Mouse (Mus musculus) stomach, postnatal 0 days (tissue): ENCODE results near the gene Shisa8. TPM values are rescaled to one million over a fixed set of nuclear protein-coding genes. Genes with fewer than 3 reads are reported as not detected.

Source experiments
- ATAC-seq: fragments of 200-750 bp; cut with Nextera tagmentation; 2 replicates; pipeline ENCODE4 v1.8.0; 2017; ENCODE audit not compliant: low FRiP score, low TSS enrichment
- DNase-seq: peaks from one replicate; pipeline ENCODE4 v3.0.0-alpha.2; 2016; ENCODE audit warnings: low spot score
- H3K27ac ChIP-seq: fragments of 300-500 bp; sonication (generic); replicated peaks from 2 replicates; pipeline ENCODE4 v1.5.1; 2014; ENCODE audit warnings: mild to moderate bottlenecking, control low read depth
- H3K27me3 ChIP-seq: fragments of 300-500 bp; sonication (generic); 2 replicates; pipeline ENCODE4 v1.6.1; 2014; ENCODE audit warnings: low read length; ENCODE audit not compliant: control insufficient read depth, insufficient read depth
- H3K36me3 ChIP-seq: fragments of 300-500 bp; sonication (generic); 2 replicates; pipeline ENCODE4 v1.6.1; 2014; ENCODE audit warnings: low read length, mixed read lengths; ENCODE audit not compliant: control insufficient read depth, insufficient read depth
- H3K4me1 ChIP-seq: fragments of 300-500 bp; sonication (generic); replicated peaks from 2 replicates; pipeline ENCODE4 v1.6.1; 2014; ENCODE audit warnings: antibody characterized with exemption; ENCODE audit not compliant: control insufficient read depth, insufficient read depth
- H3K4me2 ChIP-seq: fragments of 300-500 bp; sonication (generic); replicated peaks from 2 replicates; pipeline ENCODE4 v1.6.1; 2014; ENCODE audit warnings: low read depth, mild to moderate bottlenecking, control low read depth, moderate library complexity
- H3K4me3 ChIP-seq: fragments of 300-500 bp; sonication (generic); 2 replicates; pipeline ENCODE4 v1.5.1; 2014; ENCODE audit warnings: low read depth, low read length, control low read depth
- H3K9ac ChIP-seq: fragments of 300-500 bp; sonication (generic); 2 replicates; pipeline ENCODE4 v1.6.1; 2014; ENCODE audit warnings: mild to moderate bottlenecking, low read length, control low read depth, mixed read lengths
- H3K9me3 ChIP-seq: fragments of 300-500 bp; sonication (generic); 2 replicates; pipeline ENCODE4 v1.6.1; 2016; ENCODE audit warnings: low read length; ENCODE audit not compliant: control insufficient read depth
- CTCF ChIP-seq: IDR thresholded peaks from 2 replicates; pipeline ENCODE4 v1.5.1; 2016; ENCODE audit warnings: antibody characterized with exemption, low read depth, mild to moderate bottlenecking, moderate library complexity
- EP300 ChIP-seq: optimal IDR thresholded peaks from 2 replicates; pipeline ENCODE3; 2016; ENCODE audit warnings: antibody characterized with exemption
- WGBS: fragments of 180-500 bp; shearing (Covaris S2); extraction: QIAGEN DNeasy Blood & Tissue Kit; methylation state at CpG from one replicate; pipeline ENCODE4 v1.1.7; 2014; 5-methylcytosine and 5-hydroxymethylcytosine counted together
- polyA plus RNA-seq: library from polyadenylated mRNA; unstranded; fragments of >200 nt; fragmentation: Nextera tagmentation; extraction: Ambion mirVana; gene quantifications from 2 replicates; pipeline ENCODE4 v1.2.1, GENCODE M21; 2015

Shisa8 gene
- polyA plus RNA-seq, 1 experiment from 2014 or later: 0.06 TPM

GRCm38 (mm10) chr15:82197937-82198336, 14.7 kb downstream of the Shisa8 start:
- Histone ChIP-seq H3K27me3 (no peaks in the 10 kb centered on the region), H3K4me1 (no peaks in the 10 kb centered on the region), H3K9ac (no peak overlapping the region), H3K9me3 (no peaks in the 10 kb centered on the region), H3K27ac (no peak overlapping the region), H3K4me3 (no peak overlapping the region), H3K36me3 (peaks cover 66% of the 10 kb centered on the region), H3K4me2 (no peak overlapping the region)
- ATAC-seq (no peak), DNase-seq (no peak)
- WGBS: 84% methylated on average over 11 of the region's 11 CpGs
- no peak for TF ChIP-seq CTCF
- no peak for TF ChIP-seq EP300

GRCm38 (mm10) chr15:82197246-82197750, 15.3 kb downstream of the Shisa8 start:
- no peak overlapping the region for H3K4me3 ChIP-seq
- peaks cover 68% of the 10 kb centered on the region for H3K36me3 ChIP-seq
- no peaks in the 10 kb centered on the region for H3K27me3 ChIP-seq
- DNase-seq: no peak
- ATAC-seq: no peak; the same call in 1 of the 2 replicates
- H3K27ac ChIP-seq: no peak overlapping the region
- no peak overlapping the region for H3K9ac ChIP-seq
- H3K4me2 ChIP-seq: no peak overlapping the region
- no peak for TF ChIP-seq EP300
- TF ChIP-seq CTCF: no peak
- no peaks in the 10 kb centered on the region for H3K4me1 ChIP-seq
- no peaks in the 10 kb centered on the region for H3K9me3 ChIP-seq
- 90% methylated on average over 10 of the region's 10 CpGs for WGBS

- Histone ChIP-seq H3K4me1 (no peaks in the 10 kb centered on the region), H3K4me3 (no peak overlapping the region), H3K36me3 (peaks cover 70% of the 10 kb centered on the region), H3K9ac (no peak overlapping the region), H3K27me3 (no peaks in the 10 kb centered on the region), H3K9me3 (no peaks in the 10 kb centered on the region), H3K27ac (no peak overlapping the region), H3K4me2 (no peak overlapping the region)
- WGBS: 77% methylated on average over 12 of the region's 12 CpGs
- TF ChIP-seq EP300 (no peak), CTCF (no peak)
- DNase-seq: no peak
- no peak for ATAC-seq
Measured at GRCm38 (mm10) chr15:82196300-82196699, 16.3 kb downstream of the Shisa8 start.

DNA sequence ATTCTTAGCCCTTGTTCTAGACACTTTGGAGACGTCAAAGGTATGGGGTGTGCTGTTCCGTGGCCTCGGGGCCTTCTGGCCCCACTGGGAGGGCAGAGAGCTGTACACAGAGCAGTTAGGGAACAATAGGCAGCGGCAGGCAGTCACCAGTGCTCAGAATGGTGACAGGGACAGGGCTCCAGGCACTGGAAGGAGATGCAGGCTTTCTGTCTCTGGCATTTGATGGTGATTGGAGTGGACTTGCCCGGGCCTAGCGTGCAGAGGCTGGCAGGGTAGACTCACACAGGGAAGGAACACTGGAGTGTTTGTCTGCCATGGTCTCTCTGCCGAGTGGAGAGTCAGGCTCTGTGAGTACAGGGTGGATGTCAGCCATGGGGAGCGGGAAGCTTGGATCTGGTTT, 20.0 kb downstream of the Shisa8 start:
- WGBS: 85% methylated on average over 8 of the region's 8 CpGs
- H3K4me1 ChIP-seq: no peaks in the 10 kb centered on the region
- H3K27ac ChIP-seq: no peak overlapping the region
- H3K9me3 ChIP-seq: no peaks in the 10 kb centered on the region
- TF ChIP-seq CTCF: no peak
- TF ChIP-seq EP300: no peak
- DNase-seq: no peak
- H3K27me3 ChIP-seq: no peaks in the 10 kb centered on the region
- H3K36me3 ChIP-seq: peaks cover 55% of the 10 kb centered on the region
- no peak overlapping the region for H3K4me2 ChIP-seq
- H3K4me3 ChIP-seq: no peak overlapping the region
- no peak for ATAC-seq
- no peak overlapping the region for H3K9ac ChIP-seq

DNA sequence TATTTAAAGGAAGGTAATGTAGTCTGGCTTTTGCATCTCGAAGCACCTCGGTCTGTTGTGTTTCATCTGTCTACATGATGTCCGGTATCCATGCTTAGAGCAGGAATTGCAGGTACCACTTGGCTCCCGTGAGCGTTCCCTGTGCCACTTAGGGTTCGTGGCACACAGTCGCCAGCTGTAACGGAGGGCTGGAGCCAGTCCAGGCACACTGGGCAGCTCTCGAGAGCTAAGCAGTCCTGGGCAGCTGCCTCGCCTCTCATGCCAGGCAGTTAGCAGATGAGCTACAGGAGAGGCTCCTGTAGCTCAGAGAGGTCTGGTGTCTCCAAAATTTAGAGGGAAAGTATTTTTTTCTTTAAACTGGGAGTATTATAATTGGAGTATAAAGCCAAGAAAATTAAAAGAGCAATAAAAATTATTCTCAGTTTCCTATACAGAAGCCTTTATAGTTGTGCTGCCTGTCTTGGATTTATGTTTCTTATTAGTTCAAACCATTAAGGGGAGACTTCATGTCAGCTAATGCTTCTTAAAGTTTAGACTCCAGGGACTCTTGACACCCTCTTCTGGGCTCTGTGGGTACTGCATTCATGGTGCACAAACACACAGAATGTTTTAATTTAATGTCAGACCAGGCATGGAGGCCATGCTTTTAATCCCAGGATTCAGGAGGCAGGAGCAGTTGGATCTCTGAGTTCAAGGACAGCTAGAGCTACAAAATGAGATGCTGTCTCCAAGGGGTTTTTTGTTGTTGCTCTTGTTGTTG, 24.0 kb downstream of the Shisa8 start:
- H3K9me3 ChIP-seq: no peaks in the 10 kb centered on the region
- no peak overlapping the region for H3K9ac ChIP-seq
- no peak for ATAC-seq
- H3K27ac ChIP-seq: no peak overlapping the region
- H3K4me3 ChIP-seq: no peak overlapping the region
- peaks cover 64% of the 10 kb centered on the region for H3K36me3 ChIP-seq
- peak; percentile 62 for DNase-seq
- WGBS: 95% methylated on average over 10 of the region's 10 CpGs
- TF ChIP-seq CTCF (peak; percentile 69), EP300 (no peak)
- H3K27me3 ChIP-seq: no peaks in the 10 kb centered on the region
- no peak overlapping the region for H3K4me2 ChIP-seq
- H3K4me1 ChIP-seq: no peaks in the 10 kb centered on the region

DNA sequence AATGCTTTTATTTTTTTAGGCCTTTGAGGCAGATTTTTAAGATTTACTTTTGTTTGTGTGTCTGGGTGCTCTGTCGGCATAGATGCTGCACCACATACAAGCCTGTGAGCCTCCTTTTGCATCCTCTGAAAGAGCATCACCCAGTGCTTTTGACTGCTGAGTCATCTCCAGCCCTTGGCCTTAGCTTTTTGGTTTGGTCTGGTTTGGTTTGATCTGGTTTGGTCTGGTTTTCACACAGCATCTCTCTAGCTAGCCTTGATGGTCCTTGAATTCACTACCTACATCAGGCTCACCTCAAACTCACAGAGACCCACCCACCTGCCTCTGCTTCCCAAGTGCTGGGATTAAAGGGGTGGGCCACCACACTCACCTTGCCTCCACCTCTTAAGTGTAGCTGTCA, 24.7 kb downstream of the Shisa8 start:
- no peak overlapping the region for H3K4me3 ChIP-seq
- no peak overlapping the region for H3K9ac ChIP-seq
- peaks cover 64% of the 10 kb centered on the region for H3K36me3 ChIP-seq
- H3K4me2 ChIP-seq: no peak overlapping the region
- ATAC-seq (no peak), DNase-seq (no peak)
- no peaks in the 10 kb centered on the region for H3K27me3 ChIP-seq
- H3K4me1 ChIP-seq: no peaks in the 10 kb centered on the region
- WGBS: 94% methylated on average over 1 of the region's 1 CpGs
- H3K27ac ChIP-seq: no peak overlapping the region
- H3K9me3 ChIP-seq: no peaks in the 10 kb centered on the region
- no peak for TF ChIP-seq EP300
- no peak for TF ChIP-seq CTCF
